Mouse (Mus musculus) heart, adult 9 months (tissue): ENCODE results near the gene Morc3.
A peak's percentile ranks its signal among the peaks of the same experiment; 100 is the strongest.
"Not testable (repeated sequence)": the region's sequence is repeated elsewhere in the genome, so short reads cannot be mapped to it uniquely, and the experiment has no call there.

Experiments used
- DNase-seq, 2 experiments: peaks; one replicate each; pipeline ENCODE4 v3.0.0; 2022; ENCODE audit warnings: low spot score in 2 of 2

The Morc3 gene

DNA sequence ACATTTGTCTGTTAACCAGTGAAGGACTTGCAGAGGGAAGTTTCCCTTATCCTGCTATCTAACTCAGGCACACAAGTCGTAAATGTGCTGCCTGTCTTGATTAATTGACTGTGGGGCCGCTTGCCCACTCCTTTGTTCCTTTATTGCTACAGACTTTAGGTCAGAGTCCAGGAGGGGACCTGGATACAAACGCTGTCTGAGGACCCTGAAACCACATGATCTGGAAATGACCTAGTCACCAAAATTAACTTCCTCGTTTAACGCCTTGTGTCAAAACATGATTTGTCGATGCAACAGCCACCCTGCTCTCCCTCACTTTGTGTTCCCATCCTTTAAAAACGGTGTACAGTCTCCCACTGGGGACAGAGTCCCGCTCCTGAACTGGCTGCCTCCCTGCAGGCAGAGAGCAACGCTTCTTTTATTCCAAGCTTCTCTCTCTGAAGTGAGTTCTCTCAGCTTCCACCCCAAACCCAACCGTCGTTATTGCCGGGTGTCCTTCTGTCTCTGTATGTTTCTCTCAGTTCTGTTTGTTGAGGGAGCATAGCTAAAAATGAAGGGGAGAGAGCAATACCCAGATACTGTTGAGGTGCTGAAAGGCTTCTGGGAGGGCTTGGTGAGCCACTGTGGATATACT, 13.1 kb upstream of the Morc3 start:
- no peak for DNase-seq

DNA sequence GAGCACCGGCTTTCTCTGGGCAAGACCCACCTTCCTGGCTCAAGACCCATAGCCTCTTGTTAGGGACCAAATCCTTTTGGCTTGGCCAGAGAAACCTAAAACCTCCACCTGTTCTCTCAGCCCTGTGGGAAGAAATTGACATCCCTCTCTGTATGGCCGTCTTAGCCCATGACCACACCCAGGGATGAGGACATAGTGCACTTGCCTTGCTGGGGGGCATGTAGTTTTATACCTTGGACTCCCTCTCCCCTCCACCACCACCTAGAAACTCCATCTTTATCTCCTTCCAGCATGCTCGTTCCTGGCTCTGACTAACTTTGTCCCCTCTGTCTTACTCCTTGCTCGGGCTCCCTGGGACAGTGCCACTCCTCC, 12.6 kb upstream of the Morc3 start:
- DNase-seq: no peak

GRCm38 (mm10) chr16:93820040-93820439, 11.9 kb upstream of the Morc3 start:
- no peak for DNase-seq

GRCm38 (mm10) chr16:93821706-93822105, 10.2 kb upstream of the Morc3 start:
- DNase-seq: no peak

DNA sequence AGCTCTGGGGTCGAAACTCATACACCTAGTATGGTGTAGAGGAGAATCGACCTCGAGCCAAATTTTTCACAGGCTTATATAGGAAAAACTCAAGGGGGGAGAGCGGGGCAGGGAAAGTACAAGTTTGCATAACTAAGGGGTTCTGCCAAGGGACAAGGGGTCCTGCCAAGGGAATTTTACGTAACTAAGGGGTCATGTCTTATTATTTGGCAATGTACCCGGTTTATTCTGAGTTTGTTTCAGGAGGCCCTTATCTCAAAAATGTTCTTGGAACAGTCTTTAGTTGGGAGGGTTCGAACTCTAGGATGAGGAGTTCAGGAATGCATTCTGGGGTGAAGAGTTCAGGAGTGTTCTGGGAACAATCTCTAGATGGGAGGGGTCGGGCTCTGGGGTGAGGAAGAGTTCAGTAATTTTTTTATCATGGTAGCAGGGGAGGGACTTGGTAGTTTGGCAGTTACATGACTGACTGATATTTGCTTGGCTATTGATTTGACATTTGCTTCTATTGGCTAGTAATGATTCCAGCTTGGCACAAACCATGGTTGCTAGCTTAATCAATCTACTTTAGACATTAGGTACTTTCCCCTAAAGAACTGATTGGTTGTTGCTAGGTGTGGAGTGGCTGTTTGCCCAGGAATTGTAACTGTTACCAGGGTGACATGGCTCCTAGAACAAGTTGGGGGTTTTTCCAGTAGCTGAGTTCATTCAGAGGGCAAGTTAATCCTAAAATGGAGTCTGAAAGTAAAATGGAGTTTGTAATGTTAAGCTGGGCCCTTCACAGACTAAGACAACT, 9.3 kb upstream of the Morc3 start:
- DNase-seq: not testable (repeated sequence)

DNA sequence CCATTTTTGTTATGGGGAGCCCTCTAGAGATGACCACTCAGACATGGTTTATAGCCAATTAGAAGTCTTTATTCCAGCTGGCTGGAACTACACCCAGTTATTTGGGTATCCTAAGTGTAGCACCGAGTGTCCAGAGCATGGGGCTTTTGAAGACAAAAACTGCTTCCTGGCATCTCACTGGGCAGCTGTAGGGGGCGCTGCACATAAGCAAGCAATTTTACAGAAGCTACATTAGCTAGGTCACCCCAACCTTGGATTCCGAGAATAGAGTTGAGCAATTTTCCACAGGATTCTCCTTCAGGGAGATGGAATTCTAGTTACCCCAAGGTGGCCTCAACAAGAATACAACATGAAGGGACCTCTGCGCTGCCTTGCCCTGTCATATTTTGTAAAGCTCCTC, 7.1 kb upstream of the Morc3 start:
- DNase-seq: no peak

DNA sequence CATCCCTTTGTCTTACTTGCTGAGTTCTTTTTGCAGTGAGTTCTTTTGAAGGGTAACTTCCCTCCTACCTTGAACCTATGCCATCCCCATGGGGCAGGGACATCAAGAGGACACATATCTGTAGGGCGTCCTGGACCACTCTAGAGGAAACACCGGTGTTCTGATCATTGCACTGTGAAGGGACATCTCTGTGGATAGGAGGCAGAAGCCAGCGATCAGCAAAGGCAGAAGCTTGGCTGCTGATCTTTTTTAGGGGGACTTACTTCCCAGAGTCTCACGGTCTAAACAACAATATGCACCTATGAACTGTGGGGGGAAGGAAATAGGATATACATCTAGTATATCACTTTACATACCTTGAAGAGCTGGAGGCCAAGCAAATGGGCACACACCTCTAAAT, 6.5 kb upstream of the Morc3 start:
- DNase-seq: no peak

DNA sequence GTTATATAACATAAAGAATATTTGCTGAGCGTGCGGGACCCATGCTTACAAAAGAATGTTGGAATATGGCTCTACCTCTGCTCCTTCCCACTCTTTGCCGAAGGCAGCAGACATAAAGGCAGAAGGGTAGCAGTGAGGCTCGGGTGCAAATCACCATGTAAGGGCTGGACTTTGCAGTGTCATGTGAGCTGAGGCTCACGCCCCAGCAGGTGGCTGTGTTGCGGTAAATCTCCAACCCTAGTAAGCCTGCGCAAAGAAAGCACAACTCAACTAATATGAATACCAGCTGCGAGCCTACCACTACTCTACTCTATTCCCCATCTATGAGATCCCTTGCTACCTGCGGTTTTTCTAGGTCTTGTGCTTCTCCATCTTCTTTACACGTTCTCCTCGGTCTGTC, 5.9 kb upstream of the Morc3 start:
- no peak for DNase-seq

GRCm38 (mm10) chr16:93826478-93826877, 5.4 kb upstream of the Morc3 start:
- not testable (repeated sequence) for DNase-seq

DNA sequence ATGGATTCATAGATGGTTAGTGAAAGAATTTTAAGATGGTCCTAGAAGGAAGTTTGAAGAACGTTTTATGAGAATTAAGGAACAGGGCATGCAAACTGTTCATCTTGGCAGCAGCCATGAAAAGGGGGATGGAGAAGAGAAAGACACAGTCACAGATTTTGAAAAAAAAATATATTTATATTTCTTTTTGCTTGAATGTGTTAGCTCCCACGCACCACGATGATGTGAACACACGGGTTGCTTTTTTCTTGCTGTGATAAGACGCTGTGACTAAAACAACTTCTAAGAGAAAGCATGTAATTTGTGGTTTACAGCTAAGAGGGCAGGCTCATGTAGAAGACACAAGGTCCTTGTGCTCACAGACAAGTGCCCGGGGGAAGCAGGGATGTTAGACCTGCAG, 5.0 kb upstream of the Morc3 start:
- DNase-seq: no peak

GRCm38 (mm10) chr16:93829526-93829925, 2.4 kb upstream of the Morc3 start:
- DNase-seq: no peak

- DNase-seq: no peak
These were observed 1.9 kb upstream of the Morc3 start for GRCm38 (mm10) chr16:93830071-93830470.

DNA sequence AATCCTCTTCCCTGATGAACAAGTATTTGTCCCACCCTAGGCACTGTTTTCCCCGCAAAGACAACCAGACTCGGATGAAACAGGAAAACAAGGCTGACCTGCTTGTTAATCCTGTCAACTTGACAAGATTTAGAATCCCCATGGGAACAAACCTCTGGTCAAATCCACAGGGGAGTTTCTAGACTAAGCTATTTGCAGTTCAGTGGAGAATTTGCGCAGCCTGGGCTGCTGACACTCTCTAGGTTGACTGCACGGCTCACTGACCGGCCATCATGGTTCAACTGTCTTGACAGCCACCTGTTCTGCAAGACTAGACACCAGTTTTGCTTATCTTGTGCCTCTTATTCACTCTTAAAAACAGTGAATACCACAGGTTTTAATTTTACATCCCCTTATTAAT, 1.0 kb upstream of the Morc3 start:
- no peak for DNase-seq

GRCm38 (mm10) chr16:93832451-93833276, 743 bp downstream of the Morc3 start:
- DNase-seq: peak; percentile 44 to 51

GRCm38 (mm10) chr16:93833551-93833950, 1.6 kb downstream of the Morc3 start:
- no peak for DNase-seq

GRCm38 (mm10) chr16:93834076-93834475, 2.2 kb downstream of the Morc3 start:
- DNase-seq: no peak

DNA sequence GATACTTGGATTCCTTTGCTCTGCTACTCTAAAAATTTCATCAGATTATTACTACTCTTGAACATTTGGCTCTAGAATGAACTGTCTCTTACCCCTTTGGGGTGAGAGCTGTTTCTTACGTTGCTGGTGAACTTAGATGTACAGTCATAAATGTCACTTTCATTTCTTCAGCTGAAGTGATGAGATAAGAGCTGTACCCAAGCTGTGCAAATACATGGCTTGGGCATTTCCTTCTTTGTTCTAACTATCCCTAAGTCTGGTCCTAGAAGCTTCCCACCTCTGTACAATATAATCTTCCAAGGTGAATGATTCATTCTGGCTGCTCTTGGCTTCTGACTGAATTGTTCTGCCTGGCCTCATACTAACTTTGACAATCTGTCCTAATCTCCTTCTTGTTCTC, 7.1 kb downstream of the Morc3 start:
- DNase-seq: no peak

- no peak for DNase-seq
These were observed 18.6 kb downstream of the Morc3 start for GRCm38 (mm10) chr16:93850527-93850926.

DNA sequence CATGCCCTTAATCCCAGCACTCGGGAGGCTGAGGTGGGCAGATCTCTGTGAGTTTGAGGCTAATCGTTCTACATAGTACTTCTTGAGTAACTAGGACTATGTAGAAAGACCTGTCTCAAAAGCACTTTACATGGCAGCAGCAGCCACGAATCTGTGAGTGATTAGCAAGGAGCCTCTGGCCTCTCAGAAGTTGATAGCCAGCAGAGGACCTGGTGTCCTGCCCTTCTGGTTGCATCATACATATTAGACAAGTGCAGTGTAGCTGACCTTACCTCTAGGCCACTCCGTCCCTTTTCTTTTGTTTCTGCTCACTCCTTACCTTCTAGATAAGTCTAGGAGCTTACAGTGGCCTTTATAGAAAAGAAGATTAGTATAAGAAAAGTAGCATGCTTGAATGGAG, 28.0 kb downstream of the Morc3 start:
- no peak for DNase-seq

GRCm38 (mm10) chr16:93860686-93861085, 28.8 kb downstream of the Morc3 start:
- no peak for DNase-seq

GRCm38 (mm10) chr16:93874841-93875240, 42.9 kb downstream of the Morc3 start:
- no peak for DNase-seq

DNA sequence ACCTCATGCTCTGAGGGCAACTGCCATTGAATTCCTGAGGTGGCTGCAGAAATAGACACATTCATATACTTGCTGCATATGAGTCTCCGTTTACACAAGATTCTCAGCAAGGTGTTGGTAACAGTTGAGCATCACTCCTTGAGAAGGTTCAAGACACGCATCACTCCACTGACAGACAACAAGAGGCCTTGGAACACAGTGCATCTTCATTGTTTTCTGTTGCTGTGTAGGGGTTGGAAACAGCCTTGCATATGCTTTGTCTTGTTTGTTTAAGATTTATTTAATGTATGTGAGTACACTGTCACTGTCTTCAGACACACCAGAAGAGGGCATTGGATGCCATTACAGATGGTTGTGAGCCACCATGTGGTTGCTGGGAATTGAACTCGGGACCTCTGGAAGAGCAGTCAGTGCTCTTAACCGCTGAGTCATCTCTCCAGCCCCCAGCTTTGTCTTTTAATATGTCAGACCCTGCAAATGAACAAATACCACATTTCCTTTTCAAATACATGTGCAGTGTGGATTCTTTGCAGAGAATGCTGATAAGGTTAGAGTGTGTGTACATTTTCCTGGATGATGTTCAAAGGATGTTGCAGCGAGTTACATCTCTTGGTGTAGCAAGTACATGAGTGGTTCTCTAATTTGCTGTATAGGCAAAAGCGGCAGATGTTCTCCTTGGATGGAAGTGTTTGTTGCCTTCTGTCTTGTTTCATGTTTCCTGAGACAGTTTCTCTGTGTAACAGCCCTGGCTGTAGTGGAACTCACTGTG, 45.9 kb downstream of the Morc3 start:
- no peak for DNase-seq
